Mouse (Mus musculus) heart, postnatal 0 days (tissue): Measurements from ENCODE around the gene Mmp28. TPM values are rescaled to one million over a fixed set of nuclear protein-coding genes. Genes with fewer than 3 reads are reported as not detected.

Source experiments
- ATAC-seq: fragments of 200-750 bp; cut with Nextera tagmentation; 2 replicates; pipeline ENCODE4 v1.8.0; 2017; ENCODE audit warnings: low read depth, moderate number of reproducible peaks, moderate library complexity; ENCODE audit not compliant: insufficient read depth
- DNase-seq: peaks from one replicate; pipeline ENCODE4 v3.0.0-alpha.2; 2016; ENCODE audit warnings: low spot score
- H3K27ac ChIP-seq: fragments of 300-500 bp; sonication (generic); 2 replicates; pipeline ENCODE4 v1.5.1; 2014; ENCODE audit warnings: low read depth, mild to moderate bottlenecking
- H3K27me3 ChIP-seq: fragments of 300-500 bp; sonication (generic); 2 replicates; pipeline ENCODE4 v1.6.1; 2014; ENCODE audit warnings: low read length, mixed read lengths; ENCODE audit not compliant: control insufficient read depth, insufficient read depth
- H3K36me3 ChIP-seq: fragments of 300-500 bp; sonication (generic); replicated peaks from 2 replicates; pipeline ENCODE4 v1.6.1; 2014; ENCODE audit warnings: low read length, mixed read lengths; ENCODE audit not compliant: control insufficient read depth, insufficient read depth
- H3K4me1 ChIP-seq: fragments of 300-500 bp; sonication (generic); 2 replicates; pipeline ENCODE4 v1.6.1; 2014; ENCODE audit warnings: antibody characterized with exemption; ENCODE audit not compliant: control insufficient read depth, insufficient read depth
- H3K4me2 ChIP-seq: fragments of 300-500 bp; sonication (generic); 2 replicates; pipeline ENCODE4 v1.6.1; 2014; ENCODE audit warnings: low read depth, mild to moderate bottlenecking, low read length, moderate library complexity
- H3K4me3 ChIP-seq: fragments of 300-500 bp; sonication (generic); 2 replicates; pipeline ENCODE4 v1.5.1; 2014; ENCODE audit warnings: low read depth, low read length
- H3K9ac ChIP-seq: fragments of 300-500 bp; sonication (generic); replicated peaks from 2 replicates; pipeline ENCODE4 v1.6.1; 2014; ENCODE audit warnings: low read depth, low read length, mixed read lengths
- H3K9me3 ChIP-seq: fragments of 300-500 bp; sonication (generic); replicated peaks from 2 replicates; pipeline ENCODE4 v1.6.1; 2016; ENCODE audit warnings: low read length; ENCODE audit not compliant: control insufficient read depth
- CTCF ChIP-seq: IDR thresholded peaks from 2 replicates; pipeline ENCODE4 v1.5.1; 2016; ENCODE audit warnings: antibody characterized with exemption, control low read depth, low read depth
- EP300 ChIP-seq: IDR thresholded peaks from 2 replicates; pipeline ENCODE4 v1.6.1; 2016; ENCODE audit warnings: antibody characterized with exemption, low read depth
- WGBS: fragments of 180-500 bp; shearing (Covaris S2); extraction: QIAGEN DNeasy Blood & Tissue Kit; methylation state at CpG from one replicate; pipeline ENCODE4 v1.1.7; 2014; 5-methylcytosine and 5-hydroxymethylcytosine counted together
- polyA plus RNA-seq: library from polyadenylated mRNA; unstranded; fragments of >200 nt; fragmentation: Nextera tagmentation; extraction: Ambion mirVana; gene quantifications from 2 replicates; pipeline ENCODE4 v1.2.1, GENCODE M21; 2015
- total RNA-seq: library from RNA; depleted of rRNA; stranded (reverse); fragments of >200 nt; gene quantifications from 2 replicates; pipeline ENCODE4 v1.2.3, GENCODE M21; 2014; ENCODE audit warnings: low replicate concordance

The Mmp28 gene
- total and polyA plus RNA-seq, 2 experiments from 2014 or later, result 3.7 to 24.7 TPM

DNA sequence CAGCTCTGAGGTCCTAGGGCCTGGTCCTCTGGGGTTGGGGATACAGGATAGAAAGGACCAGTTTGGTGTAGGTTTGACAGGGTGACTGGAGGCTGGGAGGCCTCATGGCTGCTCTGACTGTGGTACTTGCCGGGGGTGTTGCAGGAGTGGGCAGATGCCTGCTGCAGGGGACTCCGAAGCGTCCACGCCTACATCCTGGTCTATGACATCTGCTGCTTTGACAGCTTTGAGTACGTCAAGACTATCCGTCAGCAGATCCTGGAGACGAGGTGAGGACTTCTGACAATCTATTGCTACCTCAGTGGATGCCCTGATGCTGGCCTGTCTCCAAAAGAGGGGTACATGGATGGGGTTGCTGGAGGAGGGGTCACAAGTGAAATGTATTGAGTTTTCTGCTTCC lies 45.2 kb downstream of the Mmp28 start:
- TF ChIP-seq EP300 (no peak), CTCF (no peak)
- Histone ChIP-seq H3K4me3 (no peak overlapping the region), H3K4me2 (no peak overlapping the region), H3K9me3 (no peaks in the 10 kb centered on the region), H3K36me3 (no peaks in the 10 kb centered on the region), H3K27me3 (peaks cover 34% of the 10 kb centered on the region), H3K9ac (no peak overlapping the region), H3K27ac (no peak overlapping the region), H3K4me1 (no peaks in the 10 kb centered on the region)
- ATAC-seq (no peak), DNase-seq (no peak)
- 73% methylated on average over 7 of the region's 7 CpGs for WGBS

DNA sequence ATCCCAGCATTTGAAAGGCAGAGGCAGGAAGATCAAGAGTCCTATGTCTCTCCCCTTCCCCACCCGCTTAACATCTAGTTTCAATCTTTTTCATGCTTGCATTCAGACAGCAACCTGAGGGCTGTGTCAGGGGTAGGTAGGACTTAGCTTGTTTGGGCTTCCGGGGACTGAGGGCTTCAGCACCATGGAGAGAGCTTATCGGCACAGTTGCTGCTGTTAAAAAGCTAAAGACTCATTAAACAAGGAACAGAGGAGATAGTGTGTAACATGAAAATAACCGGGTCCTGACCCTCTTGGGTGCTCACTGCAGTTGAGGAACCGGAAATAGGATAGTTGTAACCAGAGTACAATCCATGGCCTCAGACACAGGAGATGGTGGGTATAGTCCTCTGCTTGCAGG lies 45.8 kb downstream of the Mmp28 start:
- ATAC-seq, result no peak
- H3K27me3 ChIP-seq, result peaks cover 34% of the 10 kb centered on the region
- no peak for TF ChIP-seq CTCF
- TF ChIP-seq EP300, result no peak
- no peaks in the 10 kb centered on the region for H3K36me3 ChIP-seq
- H3K27ac ChIP-seq, result no peak overlapping the region
- H3K4me1 ChIP-seq, result no peaks in the 10 kb centered on the region
- 5% methylated on average over 5 of the region's 5 CpGs for WGBS
- H3K9ac ChIP-seq, result no peak overlapping the region
- no peak overlapping the region for H3K4me3 ChIP-seq
- H3K9me3 ChIP-seq, result no peaks in the 10 kb centered on the region
- peak; percentile 55 for DNase-seq
- no peak overlapping the region for H3K4me2 ChIP-seq

DNA sequence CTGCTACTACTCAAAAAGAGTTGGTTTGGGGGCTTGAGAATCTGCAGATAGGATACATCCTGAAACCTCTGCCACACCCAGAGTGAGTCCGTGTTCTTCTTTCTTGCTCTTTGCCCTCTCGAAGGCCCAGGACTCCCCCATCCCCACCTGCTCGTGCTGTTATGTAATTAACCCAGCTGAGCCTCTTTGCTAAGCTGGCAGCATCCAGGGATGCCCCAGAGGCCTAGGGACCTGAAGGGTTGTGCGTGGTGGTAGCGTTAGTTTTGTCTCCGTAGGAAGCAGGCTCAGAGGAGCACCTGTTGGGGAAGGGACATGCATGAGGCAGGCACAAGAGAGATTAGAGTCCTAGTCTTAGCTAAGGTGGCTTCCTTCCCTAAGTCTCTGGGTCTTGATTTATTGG lies 52.4 kb downstream of the Mmp28 start:
- Histone ChIP-seq H3K9me3 (no peaks in the 10 kb centered on the region), H3K27me3 (no peaks in the 10 kb centered on the region), H3K27ac (no peak overlapping the region), H3K9ac (no peak overlapping the region), H3K4me1 (peaks cover 12% of the 10 kb centered on the region), H3K36me3 (no peaks in the 10 kb centered on the region), H3K4me2 (peak overlapping the region; percentile 89), H3K4me3 (peak overlapping the region; percentile 72)
- ATAC-seq, result no peak
- DNase-seq, result no peak
- 67% methylated on average over 6 of the region's 6 CpGs for WGBS
- TF ChIP-seq CTCF, result no peak
- no peak for TF ChIP-seq EP300

DNA sequence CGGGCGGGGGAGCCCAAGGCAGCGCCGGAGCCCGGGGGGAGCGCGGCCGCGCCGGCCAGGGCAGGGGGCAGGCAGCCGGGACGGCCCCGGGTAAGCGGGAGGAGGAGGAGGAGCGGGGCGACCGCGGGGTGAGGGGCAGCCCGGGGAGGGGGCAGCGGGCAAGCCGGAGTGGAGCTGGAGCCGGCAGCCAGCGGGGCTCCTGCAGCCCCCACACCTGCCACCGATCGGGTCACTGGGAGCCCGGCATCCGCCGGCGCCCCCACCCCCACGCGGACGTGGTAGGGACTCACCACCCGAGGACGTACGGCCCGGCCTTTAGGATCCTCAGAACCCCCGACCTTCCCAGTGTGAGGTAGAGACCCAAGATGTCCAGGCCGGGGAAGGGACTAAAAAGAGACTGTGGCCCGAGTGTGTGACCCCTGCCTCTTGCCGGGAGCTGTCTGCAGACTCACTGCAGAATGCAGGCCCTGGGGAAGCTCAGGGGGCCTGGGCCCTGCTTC lies 53.0 kb downstream of the Mmp28 start:
- peaks cover 12% of the 10 kb centered on the region for H3K4me1 ChIP-seq
- DNase-seq (no peak), ATAC-seq (peak; percentile 24)
- H3K4me2 ChIP-seq, result peak overlapping the region; percentile 89
- H3K27me3 ChIP-seq, result no peaks in the 10 kb centered on the region
- no peak for TF ChIP-seq EP300
- TF ChIP-seq CTCF, result no peak
- peak overlapping the region; percentile 72 for H3K4me3 ChIP-seq
- WGBS, result 1% methylated on average over 20 of the region's 40 CpGs
- H3K36me3 ChIP-seq, result no peaks in the 10 kb centered on the region
- peak overlapping the region; percentile 27 for H3K27ac ChIP-seq
- no peaks in the 10 kb centered on the region for H3K9me3 ChIP-seq
- H3K9ac ChIP-seq, result peak overlapping the region; percentile 74

DNA sequence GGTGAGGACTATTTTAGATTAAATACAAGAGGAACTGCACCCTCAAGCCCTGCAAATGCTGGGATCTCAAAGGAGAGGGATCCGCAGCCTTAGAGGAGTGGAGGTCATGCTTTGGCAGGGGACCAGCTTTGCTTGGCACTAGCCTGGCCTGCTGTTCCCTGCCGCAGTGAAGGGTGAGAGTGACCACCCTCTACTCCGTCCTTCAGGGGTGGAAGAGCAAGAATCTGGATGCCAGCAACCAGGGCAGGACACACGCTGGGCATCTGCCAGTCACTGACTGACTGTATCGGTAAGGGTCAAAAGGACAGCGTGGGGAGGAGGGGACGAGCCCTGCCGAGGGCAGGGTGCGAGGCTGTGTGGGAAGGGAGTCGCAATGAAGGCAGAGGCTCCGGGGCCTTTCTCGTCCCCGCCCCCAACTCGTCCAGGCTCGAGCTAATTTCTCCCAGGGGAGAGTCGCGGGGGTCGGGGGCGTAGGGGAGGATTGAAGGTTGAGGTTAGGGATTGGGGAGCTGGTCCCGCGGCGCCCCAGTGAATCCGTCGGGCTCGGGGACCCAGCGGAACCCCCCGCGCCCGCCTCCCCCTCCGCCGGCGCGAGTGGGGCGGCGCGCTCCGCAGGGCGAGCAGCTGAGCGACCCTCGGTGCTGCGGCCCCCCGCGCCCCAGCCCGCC lies 53.6 kb downstream of the Mmp28 start, which contains the start of gene Rasl10b:
TSS of gene Rasl10b (plus strand) at position 51 of the 668 bp plus-strand sequence.
- Histone ChIP-seq H3K9ac (peak within 1 kb of the TSS; percentile 74), H3K36me3 (peaks cover 4% of the 10 kb centered on the region; the same call in 1 of the 2 replicates), H3K4me1 (peaks cover 12% of the 10 kb centered on the region), H3K9me3 (no peaks in the 10 kb centered on the region), H3K27ac (peak within 1 kb of the TSS; percentile 27), H3K27me3 (no peaks in the 10 kb centered on the region), H3K4me3 (peak within 1 kb of the TSS; percentile 72), H3K4me2 (peak within 1 kb of the TSS; percentile 89)
- TF ChIP-seq EP300, result no peak
- TF ChIP-seq CTCF, result no peak
- DNase-seq, result peak; percentile 66
- peak; percentile 84 for ATAC-seq
- 2% methylated on average over 20 of the region's 44 CpGs for WGBS

DNA sequence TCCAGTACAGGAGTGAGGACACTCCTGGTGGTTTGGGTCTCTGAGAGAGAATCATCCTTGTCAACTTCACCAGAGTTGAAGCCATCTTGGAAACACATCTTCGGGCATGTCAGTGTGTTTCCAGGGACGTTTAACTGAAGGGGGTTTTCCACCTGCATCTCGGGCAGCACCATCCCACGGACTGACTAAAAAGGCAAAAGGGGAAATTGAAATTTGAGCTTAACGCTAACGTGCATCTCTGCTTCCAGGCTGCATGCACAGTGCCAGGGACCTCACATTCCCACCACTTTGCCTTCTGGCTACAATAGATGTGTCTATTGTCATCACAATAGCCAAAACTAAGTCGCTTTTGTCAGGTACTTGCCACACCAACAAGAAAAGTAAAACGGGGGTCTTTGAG lies 54.6 kb downstream of the Mmp28 start:
- no peak overlapping the region for H3K9ac ChIP-seq
- H3K36me3 ChIP-seq, result peaks cover 13% of the 10 kb centered on the region
- peaks cover 12% of the 10 kb centered on the region for H3K4me1 ChIP-seq
- no peaks in the 10 kb centered on the region for H3K9me3 ChIP-seq
- no peak overlapping the region for H3K4me2 ChIP-seq
- H3K27me3 ChIP-seq, result no peaks in the 10 kb centered on the region
- no peak overlapping the region for H3K27ac ChIP-seq
- no peak for DNase-seq
- 49% methylated on average over 8 of the region's 8 CpGs for WGBS
- ATAC-seq, result no peak
- no peak overlapping the region for H3K4me3 ChIP-seq
- TF ChIP-seq CTCF (no peak), EP300 (no peak)
